Mouse (Mus musculus): ENCODE results near the gene Gimap8. TPM values are rescaled to one million over a fixed set of nuclear protein-coding genes. Genes with fewer than 3 reads are reported as not detected.
"Not testable (repeated sequence)": the region's sequence is repeated elsewhere in the genome, so short reads cannot be mapped to it uniquely, and the experiment has no call there.

The Gimap8 gene
- total and polyA plus RNA-seq, 3 experiments = 4.1 to 7.6 (median 7.1) TPM

- Histone ChIP-seq H3K4me1 (ENCODE audit: control insufficient read depth, insufficient read depth, low read length) (peaks cover 3% of the 10 kb centered on the region; the same call in 1 of the 2 replicates), H3K79me2 (replicated peaks; ENCODE audit: control insufficient read depth, insufficient read depth, low read length) (no peaks in the 10 kb centered on the region), H3K9ac (ENCODE audit: low read depth, low read length) (no peak overlapping the region), H3K27me3 (ENCODE audit: control insufficient read depth, insufficient read depth, low read length) (no peaks in the 10 kb centered on the region), H3K4me3 (no peak overlapping the region), H3K27ac (peak overlapping the region; percentile 81), H3K36me3 (ENCODE audit: control insufficient read depth, insufficient read depth, low read length) (no peaks in the 10 kb centered on the region)
- TF ChIP-seq CTCF (IDR thresholded peaks at IDR 0.05) = no peak
- no peak for TF ChIP-seq POLR2A (IDR thresholded peaks at IDR 0.05; ENCODE audit: insufficient read depth, low read depth, low read length)
- no peak for TF ChIP-seq EP300 (IDR thresholded peaks at IDR 0.05; ENCODE audit: insufficient read depth, low read depth, low read length)
- intact Hi-C loops (cut with DNase I) = loop anchor here (2.0 kb wide), 1 partner anchor 65 kb away; the partner anchor contains the start of gene Gimap5
- DNase-seq = no peak
- WGBS = 24% methylated on average over 3 of the region's 3 CpGs
These were observed 34.5 kb downstream of the Gimap8 start for GRCm38 (mm10) chr6:48681472-48682090.

GRCm38 (mm10) chr6:48682271-48682670 lies 35.2 kb downstream of the Gimap8 start:
- 43% methylated on average over 4 of the region's 4 CpGs for WGBS
- no peak overlapping the region for H3K9ac ChIP-seq (ENCODE audit: low read depth, low read length)
- TF ChIP-seq CTCF (IDR thresholded peaks at IDR 0.05) (no peak), POLR2A (IDR thresholded peaks at IDR 0.05; ENCODE audit: insufficient read depth, low read depth, low read length) (no peak), EP300 (IDR thresholded peaks at IDR 0.05; ENCODE audit: insufficient read depth, low read depth, low read length) (no peak)
- H3K79me2 ChIP-seq (replicated peaks; ENCODE audit: control insufficient read depth, insufficient read depth, low read length) = no peaks in the 10 kb centered on the region
- H3K27me3 ChIP-seq (ENCODE audit: control insufficient read depth, insufficient read depth, low read length) = no peaks in the 10 kb centered on the region
- intact Hi-C loops (cut with DNase I) = loop anchor here (2.0 kb wide), 1 partner anchor 65 kb away; the partner anchor contains the start of gene Gimap5
- H3K4me3 ChIP-seq = no peak overlapping the region
- no peak for DNase-seq
- H3K36me3 ChIP-seq (ENCODE audit: control insufficient read depth, insufficient read depth, low read length) = no peaks in the 10 kb centered on the region
- H3K4me1 ChIP-seq (ENCODE audit: control insufficient read depth, insufficient read depth, low read length) = peaks cover 6% of the 10 kb centered on the region
- peak overlapping the region; percentile 81 for H3K27ac ChIP-seq

- WGBS = 94% methylated on average over 4 of the region's 4 CpGs
- not testable (repeated sequence) for H3K9ac ChIP-seq (ENCODE audit: low read depth, low read length); H3K79me2 ChIP-seq (replicated peaks; ENCODE audit: control insufficient read depth, insufficient read depth, low read length); H3K27me3 ChIP-seq (ENCODE audit: control insufficient read depth, insufficient read depth, low read length); H3K4me3 ChIP-seq; DNase-seq; H3K4me1 ChIP-seq (ENCODE audit: control insufficient read depth, insufficient read depth, low read length); H3K27ac ChIP-seq; H3K36me3 ChIP-seq (ENCODE audit: control insufficient read depth, insufficient read depth, low read length)
- intact Hi-C loops (cut with DNase I) = loop anchor here (2.0 kb wide), 1 partner anchor 63 kb away; the partner anchor contains the start of gene Gimap5
These were observed 36.3 kb downstream of the Gimap8 start for GRCm38 (mm10) chr6:48683263-48683821.

- no peak for DNase-seq
- Histone ChIP-seq H3K27me3 (ENCODE audit: control insufficient read depth, insufficient read depth, low read length) (no peaks in the 10 kb centered on the region), H3K4me1 (ENCODE audit: control insufficient read depth, insufficient read depth, low read length) (peaks cover 10% of the 10 kb centered on the region), H3K27ac (peak within 1 kb of the TSS; percentile 93), H3K4me3 (peak within 1 kb of the TSS; percentile 39), H3K9ac (ENCODE audit: low read depth, low read length) (peak within 1 kb of the TSS; percentile 72), H3K79me2 (replicated peaks; ENCODE audit: control insufficient read depth, insufficient read depth, low read length) (no peaks in the 10 kb centered on the region), H3K36me3 (ENCODE audit: control insufficient read depth, insufficient read depth, low read length) (peaks cover 9% of the 10 kb centered on the region)
- intact Hi-C loops (cut with DNase I) = loop anchor here (2.0 kb wide), 1 partner anchor 16 kb away; no protein-coding TSS in a partner anchor
- 36% methylated on average over 5 of the region's 5 CpGs for WGBS
- 0 out of 2 replicates have a peak, but pooled peaks have one; percentile 11 for TF ChIP-seq EP300 (IDR thresholded peaks at IDR 0.05; ENCODE audit: insufficient read depth, low read depth, low read length)
- TF ChIP-seq CTCF (IDR thresholded peaks at IDR 0.05) = no peak
- peak; percentile 68; the same call in 1 of the 2 replicates for TF ChIP-seq POLR2A (IDR thresholded peaks at IDR 0.05; ENCODE audit: insufficient read depth, low read depth, low read length)
These were observed 37.3 kb downstream of the Gimap8 start, which contains the start of gene Gimap4 for GRCm38 (mm10) chr6:48684319-48684718. Gene Gimap4, plus strand, starts transcription at chr6:48684549.

GRCm38 (mm10) chr6:48684806-48685205 lies 37.8 kb downstream of the Gimap8 start:
- Histone ChIP-seq H3K36me3 (ENCODE audit: control insufficient read depth, insufficient read depth, low read length) (peaks cover 11% of the 10 kb centered on the region), H3K27me3 (ENCODE audit: control insufficient read depth, insufficient read depth, low read length) (no peaks in the 10 kb centered on the region), H3K4me1 (ENCODE audit: control insufficient read depth, insufficient read depth, low read length) (peaks cover 10% of the 10 kb centered on the region), H3K79me2 (replicated peaks; ENCODE audit: control insufficient read depth, insufficient read depth, low read length) (no peaks in the 10 kb centered on the region), H3K4me3 (peak overlapping the region; percentile 39), H3K9ac (ENCODE audit: low read depth, low read length) (peak overlapping the region; percentile 72), H3K27ac (peak overlapping the region; percentile 93)
- WGBS = 24% methylated on average over 4 of the region's 4 CpGs
- TF ChIP-seq CTCF (IDR thresholded peaks at IDR 0.05) = peak; percentile 27; the same call in 1 of the 2 replicates
- TF ChIP-seq POLR2A (IDR thresholded peaks at IDR 0.05; ENCODE audit: insufficient read depth, low read depth, low read length) = no peak
- peak in 1 of 2 experiments; percentile 36 for DNase-seq
- intact Hi-C loops (cut with DNase I) = loop anchor here (2.0 kb wide), 1 partner anchor 16 kb away; no protein-coding TSS in a partner anchor

GRCm38 (mm10) chr6:48685251-48685650 lies 38.2 kb downstream of the Gimap8 start:
- no peak for DNase-seq
- peak overlapping the region; percentile 93 for H3K27ac ChIP-seq
- peak overlapping the region; percentile 72 for H3K9ac ChIP-seq (ENCODE audit: low read depth, low read length)
- H3K36me3 ChIP-seq (ENCODE audit: control insufficient read depth, insufficient read depth, low read length) = peaks cover 15% of the 10 kb centered on the region
- no peaks in the 10 kb centered on the region for H3K27me3 ChIP-seq (ENCODE audit: control insufficient read depth, insufficient read depth, low read length)
- H3K79me2 ChIP-seq (replicated peaks; ENCODE audit: control insufficient read depth, insufficient read depth, low read length) = no peaks in the 10 kb centered on the region
- intact Hi-C loops (cut with DNase I) = loop anchor here (2.0 kb wide), 1 partner anchor 16 kb away; no protein-coding TSS in a partner anchor
- peaks cover 10% of the 10 kb centered on the region for H3K4me1 ChIP-seq (ENCODE audit: control insufficient read depth, insufficient read depth, low read length)
- 47% methylated on average over 2 of the region's 2 CpGs for WGBS
- no peak for TF ChIP-seq CTCF (IDR thresholded peaks at IDR 0.05)
- no peak for TF ChIP-seq POLR2A (IDR thresholded peaks at IDR 0.05; ENCODE audit: insufficient read depth, low read depth, low read length)
- no peak for TF ChIP-seq EP300 (IDR thresholded peaks at IDR 0.05; ENCODE audit: insufficient read depth, low read depth, low read length)
- peak overlapping the region; percentile 39 for H3K4me3 ChIP-seq
